Mouse (Mus musculus) hindbrain, postnatal 0 days (tissue): ENCODE measurements at regions not wholly inside any gene's neighbourhood (a gene's known extent, or its start where the extent isn't known, plus 50 kb on each side); places are given as distances from the start of the nearest gene placed in this dataset.

Experiments
- ATAC-seq: fragments of 200-750 bp; cut with Nextera tagmentation; 2 replicates; pipeline ENCODE4 v1.8.0; 2017; ENCODE audit warnings: mild to moderate bottlenecking, moderate TSS enrichment, moderate library complexity
- DNase-seq: peaks from one replicate; pipeline ENCODE4 v3.0.0-alpha.2; 2015; ENCODE audit warnings: low spot score
- H3K27ac ChIP-seq: fragments of 300-500 bp; sonication (generic); 2 replicates; pipeline ENCODE4 v1.5.1; 2014; ENCODE audit warnings: mild to moderate bottlenecking
- H3K27me3 ChIP-seq: fragments of 300-500 bp; sonication (generic); 2 replicates; pipeline ENCODE4 v1.6.1; 2014; ENCODE audit warnings: low read length, mixed read lengths; ENCODE audit not compliant: insufficient read depth
- H3K36me3 ChIP-seq: fragments of 300-500 bp; sonication (generic); 2 replicates; pipeline ENCODE4 v1.6.1; 2014; ENCODE audit warnings: low read length, mixed read lengths; ENCODE audit not compliant: insufficient read depth
- H3K4me1 ChIP-seq: fragments of 300-500 bp; sonication (generic); 2 replicates; pipeline ENCODE4 v1.6.1; 2014; ENCODE audit warnings: antibody characterized with exemption, low read length, mixed read lengths; ENCODE audit not compliant: insufficient read depth
- H3K4me2 ChIP-seq: fragments of 300-500 bp; sonication (generic); 2 replicates; pipeline ENCODE4 v1.6.1; 2014; ENCODE audit warnings: low read depth, mild to moderate bottlenecking, low read length, moderate library complexity, mixed read lengths
- H3K4me3 ChIP-seq: fragments of 300-500 bp; sonication (generic); 2 replicates; pipeline ENCODE4 v1.5.1; 2014; ENCODE audit warnings: low read length
- H3K9ac ChIP-seq: fragments of 300-500 bp; sonication (generic); replicated peaks from 2 replicates; pipeline ENCODE4 v1.6.1; 2014; ENCODE audit warnings: mild to moderate bottlenecking, low read length, moderate library complexity, mixed read lengths
- H3K9me3 ChIP-seq: fragments of 300-500 bp; sonication (generic); 2 replicates; pipeline ENCODE4 v1.6.1; 2016; ENCODE audit warnings: low read length, mixed read lengths
- CTCF ChIP-seq: IDR thresholded peaks from 2 replicates; pipeline ENCODE4 v1.5.1; 2016; ENCODE audit warnings: antibody characterized with exemption, control low read depth, low read depth
- WGBS: fragments of 180-500 bp; shearing (Covaris S2); extraction: QIAGEN DNeasy Blood & Tissue Kit; methylation state at CpG from one replicate; pipeline ENCODE4 v1.1.7; 2014; 5-methylcytosine and 5-hydroxymethylcytosine counted together

DNA sequence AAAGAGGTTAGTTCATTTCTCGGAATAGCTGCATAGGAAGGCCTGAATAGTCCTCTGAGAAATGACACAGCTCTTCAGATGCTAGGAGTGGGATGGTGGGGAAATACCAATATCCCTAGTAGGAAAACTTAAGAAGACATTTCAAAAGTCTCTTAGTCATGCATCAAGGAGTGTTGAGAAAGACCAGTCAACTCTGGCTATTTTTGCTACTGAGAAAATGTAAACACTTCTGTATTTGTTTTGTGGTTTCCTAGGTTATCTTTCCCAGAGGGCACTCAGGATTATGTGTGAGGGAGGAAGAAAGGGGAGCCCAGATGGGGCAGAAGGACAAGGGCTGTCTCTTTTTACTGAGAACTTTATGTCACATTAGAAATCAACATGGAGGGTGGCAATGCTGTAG, 367.8 kb upstream of the Thbs1 start:
- Histone ChIP-seq H3K27me3 (no peaks in the 10 kb centered on the region), H3K4me1 (no peaks in the 10 kb centered on the region), H3K27ac (no peak overlapping the region), H3K4me2 (no peak overlapping the region), H3K9me3 (no peaks in the 10 kb centered on the region), H3K4me3 (no peak overlapping the region), H3K36me3 (no peaks in the 10 kb centered on the region), H3K9ac (no peak overlapping the region)
- 85% methylated on average over 1 of the region's 1 CpGs for WGBS
- DNase-seq: no peak
- TF ChIP-seq CTCF: no peak
- ATAC-seq: no peak

DNA sequence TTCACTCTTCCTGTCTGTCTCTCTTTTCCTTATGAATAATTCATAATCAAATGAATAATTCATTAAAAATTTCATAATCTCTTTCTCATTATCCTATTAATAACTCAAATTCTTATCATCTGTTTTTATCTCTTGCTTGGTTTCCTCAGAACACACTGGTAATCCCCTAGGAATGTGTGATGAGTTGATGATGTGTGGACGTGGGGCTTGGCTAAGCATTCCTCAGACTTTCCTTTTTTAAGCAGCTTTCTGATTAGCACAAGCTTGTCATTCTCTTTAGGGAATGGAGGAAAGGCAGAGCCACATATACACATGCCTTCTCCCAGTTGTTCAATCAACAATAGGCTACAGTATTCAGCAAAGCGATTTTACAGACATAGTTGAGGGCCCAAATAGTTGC, 365.9 kb upstream of the Thbs1 start:
- H3K9me3 ChIP-seq: no peaks in the 10 kb centered on the region
- H3K27ac ChIP-seq: no peak overlapping the region
- no peaks in the 10 kb centered on the region for H3K36me3 ChIP-seq
- H3K27me3 ChIP-seq: no peaks in the 10 kb centered on the region
- TF ChIP-seq CTCF: no peak
- H3K4me2 ChIP-seq: no peak overlapping the region
- H3K4me1 ChIP-seq: no peaks in the 10 kb centered on the region
- H3K4me3 ChIP-seq: no peak overlapping the region
- 52% methylated on average over 2 of the region's 2 CpGs for WGBS
- DNase-seq (no peak), ATAC-seq (no peak)
- H3K9ac ChIP-seq: no peak overlapping the region

DNA sequence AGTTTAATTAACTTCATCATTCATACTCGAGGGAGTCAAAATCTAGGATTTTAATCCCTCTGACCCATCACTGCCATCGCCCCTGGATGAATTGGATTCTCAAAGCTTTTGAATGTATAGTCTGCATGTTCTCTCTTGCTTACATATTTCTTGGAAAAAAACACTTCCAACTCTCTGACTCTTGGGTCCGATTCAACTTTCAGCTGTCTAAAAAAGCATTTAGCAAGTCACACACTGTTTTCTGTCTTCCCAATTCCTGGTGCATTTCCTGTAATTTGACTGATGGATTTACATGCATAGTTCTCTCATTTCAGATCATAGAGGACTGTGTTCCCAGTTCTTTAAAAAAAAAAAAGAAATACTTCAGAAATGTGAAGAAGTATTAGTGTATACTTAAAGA, 364.5 kb upstream of the Thbs1 start:
- no peak overlapping the region for H3K9ac ChIP-seq
- no peaks in the 10 kb centered on the region for H3K36me3 ChIP-seq
- no peaks in the 10 kb centered on the region for H3K9me3 ChIP-seq
- no peaks in the 10 kb centered on the region for H3K27me3 ChIP-seq
- H3K27ac ChIP-seq: no peak overlapping the region
- no peak for TF ChIP-seq CTCF
- no peak overlapping the region for H3K4me3 ChIP-seq
- DNase-seq (no peak), ATAC-seq (no peak)
- H3K4me2 ChIP-seq: no peak overlapping the region
- no peaks in the 10 kb centered on the region for H3K4me1 ChIP-seq
- WGBS: 91% methylated on average over 3 of the region's 3 CpGs

DNA sequence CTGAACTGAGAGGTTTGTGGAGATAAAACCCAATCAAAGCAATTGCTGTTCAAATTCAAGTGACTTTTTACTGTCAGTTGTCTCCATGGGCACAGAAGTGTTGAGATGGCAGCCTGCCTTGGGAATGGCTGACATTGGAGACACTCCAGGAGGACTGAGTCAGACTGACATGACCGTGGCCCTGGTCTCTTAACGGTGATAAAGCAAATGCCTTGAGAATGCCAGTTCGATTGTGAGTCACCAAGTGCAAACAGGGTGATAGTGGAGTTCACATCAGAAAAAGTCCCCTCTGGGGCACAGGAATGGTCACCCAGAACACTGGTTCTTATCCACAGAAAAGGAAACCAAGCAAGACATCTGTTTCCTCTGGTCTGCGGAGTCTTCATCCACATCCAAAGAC, 362.8 kb upstream of the Thbs1 start:
- ATAC-seq: no peak
- no peak for TF ChIP-seq CTCF
- Histone ChIP-seq H3K9ac (no peak overlapping the region), H3K4me1 (no peaks in the 10 kb centered on the region), H3K4me2 (no peak overlapping the region), H3K27me3 (no peaks in the 10 kb centered on the region), H3K27ac (no peak overlapping the region), H3K9me3 (no peaks in the 10 kb centered on the region), H3K36me3 (no peaks in the 10 kb centered on the region), H3K4me3 (no peak overlapping the region)
- no peak for DNase-seq
- 88% methylated on average over 4 of the region's 4 CpGs for WGBS

DNA sequence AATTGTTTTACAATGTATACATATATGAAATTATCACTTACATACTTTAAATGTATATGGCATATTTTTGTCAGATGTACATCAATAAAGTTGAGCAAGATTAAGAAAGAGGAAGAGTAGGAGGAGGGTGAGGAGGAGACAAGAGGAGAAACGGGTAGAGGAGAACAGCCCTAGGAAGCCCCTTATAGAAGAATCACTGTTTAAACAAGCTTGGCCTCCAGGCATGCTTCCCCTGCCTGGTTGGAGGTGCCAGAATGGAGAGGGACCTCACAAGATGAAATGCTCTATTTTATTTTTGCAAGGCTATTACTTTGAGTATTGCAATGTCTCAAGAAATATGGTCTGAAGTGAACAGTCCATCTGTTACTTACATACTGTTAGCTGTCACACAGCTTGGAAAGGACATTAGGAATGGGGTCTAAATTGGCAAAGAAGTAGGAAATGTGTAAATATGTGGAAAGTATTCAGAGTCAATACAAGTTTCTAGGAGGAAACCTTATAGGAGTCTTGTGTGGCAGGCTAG, 352.1 kb upstream of the Thbs1 start:
- Histone ChIP-seq H3K4me3 (no peak overlapping the region), H3K36me3 (no peaks in the 10 kb centered on the region), H3K27me3 (no peaks in the 10 kb centered on the region), H3K27ac (no peak overlapping the region), H3K4me2 (no peak overlapping the region), H3K9me3 (no peaks in the 10 kb centered on the region), H3K9ac (no peak overlapping the region), H3K4me1 (no peaks in the 10 kb centered on the region)
- ATAC-seq (no peak), DNase-seq (no peak)
- WGBS: 76% methylated on average over 1 of the region's 1 CpGs
- TF ChIP-seq CTCF: no peak

DNA sequence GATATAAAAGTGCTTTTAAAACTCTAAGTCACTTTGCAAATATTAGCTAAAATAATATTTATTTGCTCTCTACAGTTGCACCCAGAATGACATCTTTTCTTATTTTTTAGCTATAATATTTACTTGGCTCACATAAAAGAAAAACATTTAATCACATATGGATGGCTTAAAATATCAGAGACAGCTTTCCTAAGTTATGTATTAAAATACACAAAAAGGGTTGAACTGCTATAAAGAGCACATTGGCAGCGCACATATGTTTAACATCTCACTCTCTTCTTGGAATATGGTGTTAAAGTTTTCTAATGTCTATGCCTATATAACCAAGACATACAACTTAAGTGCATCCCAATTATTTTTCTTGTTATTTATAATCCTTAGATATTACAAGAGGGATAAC, 348.0 kb upstream of the Thbs1 start:
- Histone ChIP-seq H3K4me2 (no peak overlapping the region), H3K9me3 (no peaks in the 10 kb centered on the region), H3K4me1 (no peaks in the 10 kb centered on the region), H3K9ac (no peak overlapping the region), H3K27ac (no peak overlapping the region), H3K4me3 (no peak overlapping the region), H3K36me3 (no peaks in the 10 kb centered on the region), H3K27me3 (no peaks in the 10 kb centered on the region)
- 98% methylated on average over 1 of the region's 1 CpGs for WGBS
- ATAC-seq: no peak
- DNase-seq: no peak
- TF ChIP-seq CTCF: no peak

DNA sequence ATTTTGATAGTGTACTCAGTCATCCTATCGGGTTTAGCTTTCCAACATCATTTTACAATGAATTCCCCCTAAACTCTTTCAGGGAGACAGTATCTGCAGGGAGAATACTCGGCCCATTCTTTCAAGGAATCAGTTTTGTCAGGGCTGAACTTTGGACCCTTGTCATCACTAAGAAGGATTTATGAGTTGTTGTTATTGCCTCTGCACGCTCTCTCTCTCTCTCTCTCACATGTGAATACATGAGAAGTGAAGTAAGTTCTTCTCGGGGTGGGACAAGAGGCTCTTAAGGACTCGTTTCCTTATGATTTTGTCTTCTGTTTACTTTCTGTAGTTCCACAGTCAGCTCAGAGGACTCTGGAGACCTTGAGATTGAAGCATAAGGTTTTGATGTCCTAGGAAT, 346.1 kb upstream of the Thbs1 start:
- Histone ChIP-seq H3K9ac (no peak overlapping the region), H3K36me3 (no peaks in the 10 kb centered on the region), H3K4me3 (no peak overlapping the region), H3K27me3 (no peaks in the 10 kb centered on the region), H3K27ac (no peak overlapping the region), H3K4me2 (no peak overlapping the region), H3K4me1 (no peaks in the 10 kb centered on the region), H3K9me3 (no peaks in the 10 kb centered on the region)
- WGBS: 84% methylated on average over 5 of the region's 5 CpGs
- TF ChIP-seq CTCF: no peak
- no peak for DNase-seq
- ATAC-seq: no peak

DNA sequence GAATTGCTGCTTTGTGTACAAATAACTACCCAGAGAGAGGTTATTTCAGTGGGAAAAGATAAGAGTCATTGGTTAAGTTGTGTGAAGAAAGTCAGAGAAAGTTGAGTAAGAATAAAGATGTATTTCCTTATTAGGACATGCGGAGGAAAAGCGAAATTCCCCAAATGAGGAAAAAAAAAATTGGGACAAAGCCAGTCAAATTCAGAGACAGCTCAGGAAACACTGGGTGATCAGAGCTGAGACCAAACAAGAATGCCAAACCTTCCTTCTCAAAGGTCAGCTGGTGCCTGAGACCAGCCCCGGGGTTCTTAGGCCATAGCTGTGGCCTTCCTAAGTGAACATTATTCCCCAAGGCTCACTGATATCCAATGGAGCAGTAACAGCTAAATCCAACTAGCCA, 345.2 kb upstream of the Thbs1 start:
- no peak overlapping the region for H3K9ac ChIP-seq
- TF ChIP-seq CTCF: no peak
- WGBS: 89% methylated on average over 3 of the region's 3 CpGs
- no peak for DNase-seq
- no peaks in the 10 kb centered on the region for H3K4me1 ChIP-seq
- H3K36me3 ChIP-seq: no peaks in the 10 kb centered on the region
- H3K27ac ChIP-seq: no peak overlapping the region
- no peaks in the 10 kb centered on the region for H3K9me3 ChIP-seq
- H3K27me3 ChIP-seq: no peaks in the 10 kb centered on the region
- no peak overlapping the region for H3K4me2 ChIP-seq
- ATAC-seq: no peak
- H3K4me3 ChIP-seq: no peak overlapping the region
